In genomic region chr5:144988340-144989060, GRCm38 (mm10) we compare ENCODE assay signal across 8 mouse cellular contexts. TPM values are rescaled to one million over a fixed set of nuclear protein-coding genes. Genes with fewer than 3 reads are reported as not detected.
DNase-seq lines count a peak whose midpoint lies in the region; ATAC-seq and TF ChIP-seq lines count a peak whose summit lies in the region.

No protein-coding gene starts in this region.

- TF ChIP-seq CTCF in gastrocnemius, adult 2 months (IDR thresholded peaks at IDR 0.05), result peak; percentile 83

- no peak overlapping the region for H3K9ac ChIP-seq in embryonic facial prominence, embryonic 11.5 days (replicated peaks; ENCODE audit: low read length)
- H3K9ac ChIP-seq in stomach, embryonic 15.5 days, result no peak overlapping the region

- H3K27me3 ChIP-seq in embryonic facial prominence, embryonic 11.5 days (ENCODE audit: control insufficient read depth, insufficient read depth, low read length), result no peaks in the 10 kb centered on the region
- no peaks in the 10 kb centered on the region for H3K27me3 ChIP-seq in stomach, embryonic 15.5 days (replicated peaks)

- H3K36me3 ChIP-seq in embryonic facial prominence, embryonic 11.5 days (replicated peaks; ENCODE audit: control insufficient read depth, insufficient read depth, low read depth, low read length), result no peaks in the 10 kb centered on the region
- H3K36me3 ChIP-seq in stomach, embryonic 15.5 days, result no peaks in the 10 kb centered on the region

- peak; percentile 28 for DNase-seq in gastrocnemius, adult 2 months
- no peak for DNase-seq in gastrocnemius, adult 8-10 months (ENCODE audit: low spot score in 2 of 2)
- peak; percentile 83 for DNase-seq in ZHBTc4 (ENCODE audit: low read depth, low spot score)
- peak; percentile 69 for DNase-seq in embryonic facial prominence, embryonic 11.5 days (ENCODE audit: low spot score)
- peak; percentile 62 for DNase-seq in heart, postnatal 4 days
- DNase-seq in layer of hippocampus, adult 9-10 months (ENCODE audit: low spot score), result peak; percentile 38
- peak; percentile 26 to 57 for DNase-seq in lung, postnatal 4 days

- H3K27ac ChIP-seq in gastrocnemius, adult 2 months, result no peak overlapping the region
- H3K27ac ChIP-seq in embryonic facial prominence, embryonic 11.5 days (replicated peaks; ENCODE audit: low read depth, low read length), result no peak overlapping the region
- H3K27ac ChIP-seq in stomach, embryonic 15.5 days, result no peak overlapping the region

- no peaks in the 10 kb centered on the region for H3K9me3 ChIP-seq in embryonic facial prominence, embryonic 11.5 days (replicated peaks; ENCODE audit: control insufficient read depth, low read length)
- no peaks in the 10 kb centered on the region for H3K9me3 ChIP-seq in stomach, embryonic 15.5 days

- intact Hi-C loops in gastrocnemius, adult 2 months (cut with DNase I), result loop anchor here (1.0 to 5.0 kb wide), 3 partner anchors 40 to 106 kb away; no protein-coding TSS in a partner anchor

- WGBS in embryonic facial prominence, embryonic 11.5 days, result 55% methylated on average over 9 of the region's 9 CpGs
- 43% methylated on average over 9 of the region's 9 CpGs for WGBS in stomach, embryonic 15.5 days

- H3K4me3 ChIP-seq in gastrocnemius, adult 2 months, result no peak overlapping the region
- H3K4me3 ChIP-seq in embryonic facial prominence, embryonic 11.5 days (ENCODE audit: low read depth, low read length), result no peak overlapping the region
- H3K4me3 ChIP-seq in stomach, embryonic 15.5 days (replicated peaks), result no peak overlapping the region

- no peak overlapping the region for H3K4me2 ChIP-seq in embryonic facial prominence, embryonic 11.5 days (ENCODE audit: low read depth, low read length)
- no peak overlapping the region for H3K4me2 ChIP-seq in stomach, embryonic 15.5 days

- no peak for ATAC-seq in embryonic facial prominence, embryonic 11.5 days (replicated peaks; ENCODE audit: insufficient number of reproducible peaks, low FRiP score, low TSS enrichment, low read depth)
- ATAC-seq in stomach, embryonic 15.5 days (ENCODE audit: insufficient read depth, low FRiP score, low read depth), result peak; percentile 70

- no peaks in the 10 kb centered on the region for H3K4me1 ChIP-seq in embryonic facial prominence, embryonic 11.5 days (ENCODE audit: control insufficient read depth, insufficient read depth, low read length)
- H3K4me1 ChIP-seq in stomach, embryonic 15.5 days, result no peaks in the 10 kb centered on the region

RNA-seq across cellular contexts. Expression of gene Smurf1, which starts 22.9 kb away (rescaled TPM):
- total RNA-seq in gastrocnemius, adult 2 months (2021), result 10 to 100 TPM in 1 of 2 experiments, 1 to 10 TPM in 1; 9.3 to 16.8 TPM
- total RNA-seq in gastrocnemius, adult 8-10 months (2022), result 10 to 100 TPM; 10.6 to 14.2 (median 11.2) TPM
- polyA plus RNA-seq in embryonic facial prominence, embryonic 11.5 days (2014; fragmentation: Nextera tagmentation; extraction: Ambion mirVana), result 12.1 and 16.7 TPM in 2 replicates
- 10 to 100 TPM; 34.0 to 36.3 TPM for total RNA-seq in heart, postnatal 4 days (2021)
- 14.3 and 14.4 TPM in 2 replicates for polyA plus RNA-seq in stomach, embryonic 15.5 days (2015; fragmentation: Nextera tagmentation; extraction: Ambion mirVana)

RNA-seq across cellular contexts. Expression of gene Gm4871, which starts 44.1 kb away (rescaled TPM):
- not detected for total RNA-seq in gastrocnemius, adult 2 months (2021)
- not detected for total RNA-seq in gastrocnemius, adult 8-10 months (2022)
- not detected in 2 replicates for polyA plus RNA-seq in embryonic facial prominence, embryonic 11.5 days (2014; fragmentation: Nextera tagmentation; extraction: Ambion mirVana)
- not detected for total RNA-seq in heart, postnatal 4 days (2021)
- not detected in 2 replicates for polyA plus RNA-seq in stomach, embryonic 15.5 days (2015; fragmentation: Nextera tagmentation; extraction: Ambion mirVana)

RNA-seq across cellular contexts. Expression of gene 1700018F24Rik, which starts 54.3 kb away (rescaled TPM):
- total RNA-seq in gastrocnemius, adult 2 months (2021), result not detected
- total RNA-seq in gastrocnemius, adult 8-10 months (2022), result not detected
- not detected in 2 replicates for polyA plus RNA-seq in embryonic facial prominence, embryonic 11.5 days (2014; fragmentation: Nextera tagmentation; extraction: Ambion mirVana)
- not detected for total RNA-seq in heart, postnatal 4 days (2021)
- not detected in 2 replicates for polyA plus RNA-seq in stomach, embryonic 15.5 days (2015; fragmentation: Nextera tagmentation; extraction: Ambion mirVana)

Comparison
In these comparisons a context has a peak if more than half of its experiments do, and no peak if none do; other contexts are left out.
1. DNase-seq: peak in gastrocnemius, adult 2 months (single experiment), ZHBTc4 (single experiment), embryonic facial prominence, embryonic 11.5 days (single experiment), heart, postnatal 4 days (single experiment), layer of hippocampus, adult 9-10 months (single experiment) and lung, postnatal 4 days (2 of 2); none in gastrocnemius, adult 8-10 months (0 of 2).